Mouse (Mus musculus) CH12.LX (cell line): ENCODE data around the gene Letmd1.

ENCODE experiments used
- BHLHE40 ChIP-seq: IDR thresholded peaks from 2 replicates; pipeline ENCODE4 v1.6.1; 2011; ENCODE audit warnings: mild to moderate bottlenecking, low read depth, low read length, improper control_type of control experiment
- CHD2 ChIP-seq: IDR thresholded peaks from 2 replicates; pipeline ENCODE4 v1.6.1; 2011; ENCODE audit warnings: low read length, improper control_type of control experiment
- CTCF ChIP-seq, 2 experiments: IDR thresholded peaks in 1 of 2; conservative IDR thresholded peaks in 1 of 2; 2 replicates each; pipeline ENCODE4 v1.5.1; 2011 to 2012; ENCODE audit warnings: low read depth in 2 of 2, low read length in 2 of 2, improper control_type of control experiment in 1 of 2, inconsistent platforms in 1 of 2, mild to moderate bottlenecking in 1 of 2, moderate library complexity in 1 of 2
- USF1 ChIP-seq: IDR thresholded peaks from 2 replicates; pipeline ENCODE4 v1.6.1; 2014; ENCODE audit warnings: low read depth, mild to moderate bottlenecking, inconsistent platforms, low read length, improper control_type of control experiment
- ZNF384 ChIP-seq: IDR thresholded peaks from 2 replicates; pipeline ENCODE4 v1.6.1; 2012; ENCODE audit warnings: low read depth, low read length, improper control_type of control experiment, inconsistent platforms

- no peak for TF ChIP-seq CTCF (conservative IDR thresholded peaks at IDR 0.05 in 1 of 2, IDR thresholded peaks at IDR 0.05 in 1 of 2; ENCODE audit: low read depth in 2 of 2, low read length in 2 of 2)
- TF ChIP-seq CHD2 = no peak
- TF ChIP-seq ZNF384 = no peak
- TF ChIP-seq BHLHE40 = no peak
- no peak for TF ChIP-seq USF1
Observed at GRCm38 (mm10) chr15:100436112-100436511, 32.7 kb upstream of the Letmd1 start.
